Mouse (Mus musculus): Measurements from ENCODE around the gene Galnt12.

Galnt12 gene

DNA sequence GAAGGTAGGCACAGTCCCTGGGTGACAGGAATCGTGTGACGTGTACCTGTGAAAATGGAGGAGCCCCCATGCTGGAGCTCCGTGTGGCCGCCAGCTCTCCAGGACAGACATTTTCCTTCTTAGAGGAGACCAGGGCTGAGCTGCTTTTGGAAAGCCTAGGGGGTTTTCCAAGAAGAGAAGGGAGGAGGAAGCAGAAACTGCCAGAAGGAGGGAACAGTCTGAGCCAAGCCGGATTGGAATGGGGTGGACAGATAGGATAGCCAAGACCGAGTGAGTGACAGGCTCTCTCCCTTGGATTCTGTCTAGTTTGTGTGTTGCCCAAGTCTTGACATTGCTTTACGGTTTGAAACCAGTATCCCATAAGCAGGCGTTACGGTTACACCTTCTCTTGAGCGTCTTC, 11.9 kb downstream of the Galnt12 start:
- no peak for DNase-seq

GRCm38 (mm10) chr4:47111885-47112284, 20.2 kb downstream of the Galnt12 start:
- no peak for DNase-seq

DNA sequence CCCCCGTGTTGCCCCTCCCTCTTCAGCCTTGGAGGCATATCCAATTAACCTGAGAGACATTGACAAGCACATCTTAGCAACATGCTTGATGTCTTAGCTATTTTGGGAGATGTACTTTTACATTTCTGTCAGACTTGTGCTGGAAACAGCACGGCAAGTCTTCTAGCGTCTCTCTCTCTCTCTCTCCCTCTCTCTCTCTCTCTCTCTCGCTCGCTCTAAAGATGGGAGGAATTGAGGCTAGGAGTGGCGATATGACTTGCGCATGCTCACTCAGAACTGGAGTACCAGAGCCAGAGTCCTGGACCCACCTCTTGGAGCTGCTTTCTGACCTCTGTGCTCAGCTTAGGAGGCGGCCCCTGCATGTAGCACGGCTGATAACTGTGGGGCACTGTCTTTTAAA, 20.9 kb downstream of the Galnt12 start:
- DNase-seq, result no peak

DNA sequence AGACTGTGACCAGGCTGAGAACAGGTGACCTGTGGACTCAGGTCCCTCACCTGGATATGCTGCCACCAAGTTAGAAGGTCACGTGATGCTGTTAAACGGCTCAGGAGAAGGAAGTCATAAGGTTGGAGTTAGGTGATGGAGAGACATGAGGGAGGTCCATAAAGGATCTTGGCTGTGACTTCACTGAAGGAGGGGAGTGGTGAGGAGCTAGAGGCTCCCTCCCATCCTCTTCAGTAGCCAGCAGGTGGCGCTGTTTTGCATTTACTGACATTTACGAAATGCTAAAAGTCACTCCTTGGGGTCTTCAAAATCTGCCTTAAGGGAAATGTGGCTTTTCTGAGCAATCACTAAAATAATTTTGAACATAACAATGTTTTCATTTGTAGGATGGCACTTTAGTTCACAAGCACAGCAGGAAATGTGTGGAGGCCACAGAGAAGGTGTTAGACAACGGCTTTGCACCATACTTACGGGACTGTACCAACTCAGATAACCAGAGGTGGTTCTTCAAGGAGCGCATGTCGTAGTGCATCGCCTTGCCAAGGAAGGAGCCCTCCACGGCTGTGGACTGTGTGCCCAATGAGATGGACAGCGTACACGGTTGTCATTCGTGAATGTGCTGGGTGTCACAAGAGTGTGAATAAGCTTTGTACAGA, 30.5 kb downstream of the Galnt12 start:
- peak; percentile 30 to 38 for DNase-seq

GRCm38 (mm10) chr4:47124140-47124711, 32.5 kb downstream of the Galnt12 start:
- no peak for DNase-seq

DNA sequence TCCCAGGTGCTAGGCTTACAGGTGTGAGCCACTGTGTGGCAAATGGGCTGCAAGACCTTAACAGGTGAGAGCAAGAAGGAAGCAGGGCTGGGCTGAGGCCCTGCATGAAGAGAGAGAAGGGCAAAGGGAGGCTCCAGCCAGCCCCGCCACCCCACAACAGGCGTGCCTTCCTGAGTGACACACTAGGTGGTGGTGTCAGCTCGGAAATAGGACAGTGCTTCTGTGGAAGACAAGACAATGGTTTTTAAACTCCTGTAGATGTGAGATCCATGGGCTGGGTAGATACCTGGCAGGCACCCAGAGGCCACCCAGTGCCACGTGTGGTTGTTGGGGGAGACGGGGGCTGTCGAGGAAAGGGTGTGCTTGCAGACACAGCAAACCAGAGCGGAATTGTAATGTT, 36.8 kb downstream of the Galnt12 start:
- no peak for DNase-seq

GRCm38 (mm10) chr4:47129572-47129971, 37.9 kb downstream of the Galnt12 start:
- DNase-seq, result no peak

- DNase-seq, result no peak
These were observed 38.7 kb downstream of the Galnt12 start for GRCm38 (mm10) chr4:47130111-47131050.

DNA sequence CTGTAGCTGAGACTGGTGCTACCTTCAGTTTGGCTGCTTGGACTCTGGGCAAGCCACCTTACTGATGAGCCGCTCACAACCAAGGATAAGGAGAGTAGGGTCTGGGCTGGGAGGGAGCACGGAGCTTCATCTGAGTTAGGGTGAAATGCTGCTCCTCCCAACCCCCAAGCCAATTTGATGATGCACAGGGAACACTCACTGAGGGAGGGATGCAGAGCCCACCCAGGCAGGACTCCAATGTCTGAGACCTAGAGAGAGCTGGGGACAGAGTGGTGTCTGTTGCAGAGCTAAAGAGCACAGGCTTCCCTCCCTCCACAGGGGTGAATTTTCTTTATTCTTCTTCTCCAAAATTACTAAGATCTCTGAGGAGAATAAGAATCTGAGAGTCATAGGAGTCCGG, 40.2 kb downstream of the Galnt12 start:
- no peak for DNase-seq

- no peak for DNase-seq
These were observed 40.7 kb downstream of the Galnt12 start for GRCm38 (mm10) chr4:47132413-47132812.

- no peak for DNase-seq
These were observed 45.0 kb downstream of the Galnt12 start for GRCm38 (mm10) chr4:47136699-47137101.

- no peak for DNase-seq
These were observed 45.8 kb downstream of the Galnt12 start for GRCm38 (mm10) chr4:47137479-47137878.

DNA sequence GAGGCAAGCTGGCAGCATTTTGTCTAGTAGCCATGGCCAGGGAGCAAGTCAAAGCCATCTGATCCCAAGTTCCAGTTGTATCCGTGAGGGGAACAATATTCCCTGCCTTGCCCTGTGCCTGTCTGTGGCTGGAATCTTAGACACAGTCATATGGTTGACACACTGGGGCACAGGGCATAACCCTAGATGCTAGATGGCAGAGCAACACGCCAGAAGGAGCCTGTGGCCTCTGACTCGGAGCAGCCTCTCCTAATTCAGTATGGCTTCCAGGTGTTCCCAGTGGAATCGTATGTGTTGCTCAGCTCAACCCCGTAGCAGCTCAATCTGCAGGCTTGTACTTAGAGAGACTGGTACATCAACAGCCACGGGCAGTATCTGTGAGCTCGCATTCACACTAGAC, 46.7 kb downstream of the Galnt12 start:
- DNase-seq, result no peak

DNA sequence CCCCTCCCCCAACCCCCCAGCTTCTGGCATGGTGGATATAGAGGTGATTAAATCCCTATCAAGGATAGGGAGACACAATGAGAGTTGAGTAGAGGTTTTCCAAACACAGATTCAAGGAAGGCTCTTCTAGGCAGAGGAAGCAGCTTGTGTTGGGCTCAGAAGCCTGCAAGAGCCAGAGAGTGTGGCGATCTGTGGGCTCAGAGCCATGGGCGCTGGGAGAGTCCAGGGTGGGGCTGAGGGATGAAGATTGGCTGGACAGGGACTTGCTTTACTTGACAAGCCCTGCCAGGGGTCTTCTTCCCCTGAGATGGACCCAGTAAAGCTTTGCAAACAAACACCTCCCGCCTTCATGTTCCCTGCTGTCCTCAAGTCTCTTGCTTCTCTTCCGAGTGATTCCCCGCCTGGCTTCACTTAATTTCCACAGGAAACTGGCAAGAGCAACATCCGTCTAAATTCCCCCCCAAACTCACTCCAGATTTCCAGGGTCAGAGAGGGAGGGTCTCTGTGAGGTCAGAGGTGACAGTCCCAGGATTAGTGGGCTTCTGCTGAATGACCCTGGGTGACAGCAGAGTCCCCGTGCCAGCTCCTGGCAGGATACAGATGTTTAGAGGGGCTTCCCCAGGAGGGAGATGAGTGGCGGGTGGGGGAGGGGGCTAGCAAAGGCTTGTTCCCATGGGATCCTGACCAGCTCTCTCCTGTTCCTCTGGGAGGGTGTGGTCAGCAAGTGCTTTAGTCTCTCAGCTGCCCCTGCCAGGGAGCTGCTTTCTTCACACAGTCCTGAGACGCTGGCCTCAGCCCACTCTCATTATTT, 47.5 kb downstream of the Galnt12 start:
- no peak for DNase-seq

GRCm38 (mm10) chr4:47140301-47140700, 48.6 kb downstream of the Galnt12 start:
- DNase-seq, result no peak

DNA sequence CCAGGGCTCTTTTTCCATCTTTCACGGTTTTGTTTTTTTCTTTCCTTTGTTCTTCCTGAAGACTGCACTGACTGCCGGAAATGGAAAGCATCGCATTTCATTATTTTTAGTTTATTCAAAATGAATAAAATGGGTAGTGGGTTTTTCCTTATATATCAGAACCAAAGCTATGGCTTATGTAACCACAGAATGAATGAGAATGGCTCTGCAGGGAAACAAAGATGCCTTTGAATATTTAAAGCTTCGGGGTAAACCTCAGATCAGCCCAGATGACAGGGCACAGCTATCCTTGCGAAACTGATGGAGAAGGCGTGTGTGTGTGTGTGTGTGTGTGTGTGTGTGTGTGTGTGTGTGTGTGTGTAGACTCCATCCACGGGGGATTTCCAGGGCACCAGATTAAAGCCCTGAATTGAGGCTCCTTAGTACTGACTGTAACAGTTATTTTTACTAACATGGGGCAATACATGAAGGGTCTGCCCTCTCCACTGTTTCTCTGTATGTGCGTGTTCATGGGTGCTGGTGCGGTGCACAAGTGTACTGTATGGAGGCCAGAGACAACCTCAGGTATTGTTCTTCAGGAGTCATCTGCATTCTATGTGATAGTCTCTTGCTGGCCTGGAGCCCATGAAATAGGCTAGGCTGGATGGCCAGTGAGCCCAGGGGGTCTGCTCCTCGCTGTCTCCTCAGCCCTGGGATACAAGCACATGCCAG, 49.9 kb downstream of the Galnt12 start:
- no peak for DNase-seq

DNA sequence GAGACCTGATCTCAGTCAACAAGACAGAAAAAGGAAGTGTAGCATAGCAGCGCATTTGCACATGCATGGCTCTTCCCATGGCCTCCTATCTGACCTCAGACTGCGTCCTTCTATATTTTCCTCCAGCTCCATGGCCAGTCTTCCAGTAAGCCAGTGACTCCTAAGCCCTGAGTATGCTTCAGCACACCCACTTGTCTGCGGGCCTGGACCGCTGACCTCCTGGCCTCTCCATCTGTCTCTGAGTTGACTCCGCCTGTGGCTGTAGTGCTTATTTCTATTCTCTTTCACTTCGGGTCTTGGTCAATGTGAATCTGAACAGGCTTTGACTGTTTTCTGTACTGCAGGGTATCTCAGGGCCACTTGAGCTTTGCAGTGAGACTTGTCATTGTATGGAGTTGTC, 52.1 kb downstream of the Galnt12 start:
- DNase-seq, result no peak

- no peak for DNase-seq
These were observed 53.6 kb downstream of the Galnt12 start for GRCm38 (mm10) chr4:47145341-47145740.

DNA sequence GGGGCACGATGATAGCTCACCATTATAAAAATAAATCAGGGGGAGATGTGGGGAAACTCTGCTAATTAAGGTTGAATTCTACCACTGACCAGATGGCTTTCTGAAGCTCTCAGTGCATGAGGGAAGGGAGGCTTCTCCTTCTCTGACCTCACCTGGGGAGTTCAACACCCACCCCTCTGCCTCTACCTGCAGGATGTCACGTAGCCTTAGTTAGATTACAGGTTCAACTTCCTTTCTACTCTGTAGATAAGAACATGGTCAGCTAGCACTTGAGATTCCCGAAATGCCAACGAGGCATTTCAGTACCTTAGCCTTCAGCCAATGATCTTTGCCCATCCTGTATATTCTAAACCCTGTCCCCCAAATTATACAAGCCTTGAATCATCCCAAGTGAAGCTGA, 54.9 kb downstream of the Galnt12 start:
- DNase-seq, result no peak

- DNase-seq, result no peak
These were observed 58.3 kb downstream of the Galnt12 start for GRCm38 (mm10) chr4:47149963-47150362.

DNA sequence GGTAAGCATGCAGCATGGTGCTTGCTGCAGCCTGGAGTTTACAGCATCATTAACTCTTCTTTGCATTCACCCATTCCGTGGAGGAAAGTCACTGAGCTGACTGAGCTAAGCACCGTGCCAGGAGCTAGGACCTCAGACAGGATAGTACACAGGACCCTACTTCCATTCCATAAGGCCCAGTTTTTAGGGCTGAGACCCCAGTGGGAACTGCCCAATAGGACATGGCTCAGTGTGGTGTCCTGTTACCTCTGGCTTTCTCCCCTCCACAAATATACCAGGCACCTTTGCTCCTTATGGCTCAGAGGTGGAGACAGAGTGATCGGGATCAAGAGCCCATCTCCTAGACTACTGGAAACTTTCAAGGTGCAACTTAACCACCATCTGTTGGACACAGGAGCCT, 59.1 kb downstream of the Galnt12 start:
- DNase-seq, result no peak

GRCm38 (mm10) chr4:47151553-47152183, 60.0 kb downstream of the Galnt12 start:
- DNase-seq, result no peak
